Mouse (Mus musculus) MEL (cell line): ENCODE results near the gene Mfsd4b5.

Experiments used
- CHD1 ChIP-seq: IDR thresholded peaks from 2 replicates; pipeline ENCODE4 v1.6.1; 2012; ENCODE audit warnings: low read depth, mild to moderate bottlenecking, inconsistent platforms, low read length, improper control_type of control experiment
- CHD2 ChIP-seq: IDR thresholded peaks from 2 replicates; pipeline ENCODE4 v1.6.1; 2011; ENCODE audit warnings: low read length, improper control_type of control experiment
- CTCF ChIP-seq, 3 experiments: IDR thresholded peaks in 2 of 3; conservative IDR thresholded peaks in 1 of 3; 2 replicates each; pipeline ENCODE4 v1.5.1; 2011 to 2012; ENCODE audit warnings: low read length in 3 of 3, low read depth in 2 of 3, mild to moderate bottlenecking in 2 of 3, improper control_type of control experiment in 1 of 3, inconsistent platforms in 1 of 3, mixed read lengths in 1 of 3, moderate library complexity in 1 of 3; ENCODE audit not compliant: control insufficient read depth in 1 of 3, insufficient read depth in 1 of 3, poor library complexity in 1 of 3, severe bottlenecking in 1 of 3
- E2F4 ChIP-seq: IDR thresholded peaks from 2 replicates; pipeline ENCODE4 v1.6.1; 2011; ENCODE audit warnings: low read depth, low read length, improper control_type of control experiment, borderline replicate concordance
- EP300 ChIP-seq, 2 experiments: IDR thresholded peaks; 2 replicates each; pipeline ENCODE4 v1.6.1; 2011; ENCODE audit warnings: improper control_type of control experiment in 2 of 2, low read length in 2 of 2, low read depth in 1 of 2, mild to moderate bottlenecking in 1 of 2
- GABPA ChIP-seq: IDR thresholded peaks from 2 replicates; pipeline ENCODE4 v1.6.1; 2012; ENCODE audit warnings: low read depth, mild to moderate bottlenecking, inconsistent platforms, low read length, improper control_type of control experiment, moderate library complexity
- HCFC1 ChIP-seq: IDR thresholded peaks from 2 replicates; pipeline ENCODE4 v1.6.1; 2012; ENCODE audit warnings: low read depth, mild to moderate bottlenecking, inconsistent platforms, low read length, improper control_type of control experiment, moderate library complexity
- JUND ChIP-seq: IDR thresholded peaks from 2 replicates; pipeline ENCODE4 v1.6.1; 2011; ENCODE audit warnings: low read depth, mild to moderate bottlenecking, improper control_type of control experiment, low read length
- POLR2A ChIP-seq, 2 experiments: IDR thresholded peaks; 2 replicates each; pipeline ENCODE4 v1.6.1; 2011 to 2012; ENCODE audit warnings: low read length in 2 of 2, mild to moderate bottlenecking in 2 of 2, control low read depth in 1 of 2, improper control_type of control experiment in 1 of 2, low read depth in 1 of 2, moderate library complexity in 1 of 2; ENCODE audit not compliant: control insufficient read depth in 1 of 2, insufficient read depth in 1 of 2, poor library complexity in 1 of 2
- SIN3A ChIP-seq: IDR thresholded peaks from 2 replicates; pipeline ENCODE4 v1.6.1; 2012; ENCODE audit warnings: low read length, improper control_type of control experiment, inconsistent platforms
- UBTF ChIP-seq: IDR thresholded peaks from 2 replicates; pipeline ENCODE4 v1.6.1; 2012; ENCODE audit warnings: low read depth, mild to moderate bottlenecking, inconsistent platforms, low read length, improper control_type of control experiment, moderate library complexity, borderline replicate concordance; ENCODE audit not compliant: insufficient read depth
- ZKSCAN1 ChIP-seq: IDR thresholded peaks from 2 replicates; pipeline ENCODE4 v1.6.1; 2012; ENCODE audit warnings: low read depth, mild to moderate bottlenecking, inconsistent platforms, low read length, improper control_type of control experiment, moderate library complexity
- ZMIZ1 ChIP-seq: IDR thresholded peaks from 2 replicates; pipeline ENCODE4 v1.6.1; 2012; ENCODE audit warnings: low read depth, mild to moderate bottlenecking, inconsistent platforms, low read length, improper control_type of control experiment, moderate library complexity

GRCm38 (mm10) chr10:39961906-39962305, 24.5 kb downstream of the Mfsd4b5 start:
- no peak for TF ChIP-seq CHD2
- no peak for TF ChIP-seq E2F4
- TF ChIP-seq GABPA, result no peak
- no peak for TF ChIP-seq CTCF (IDR thresholded peaks at IDR 0.05 in 2 of 3, conservative IDR thresholded peaks at IDR 0.05 in 1 of 3; ENCODE audit: control insufficient read depth in 1 of 3, insufficient read depth in 1 of 3, low read depth in 2 of 3, low read length in 3 of 3, poor library complexity in 1 of 3, severe bottlenecking in 1 of 3)
- TF ChIP-seq POLR2A (IDR thresholded peaks at IDR 0.05; ENCODE audit: control insufficient read depth in 1 of 2, insufficient read depth in 1 of 2, low read depth in 1 of 2, low read length in 2 of 2, poor library complexity in 1 of 2), result no peak
- peak; percentile 58 to 65; a peak in 3 of 4 replicates for TF ChIP-seq EP300 (IDR thresholded peaks at IDR 0.05; ENCODE audit: low read depth in 1 of 2, low read length in 2 of 2)
- no peak for TF ChIP-seq HCFC1
- TF ChIP-seq ZKSCAN1, result no peak
- no peak for TF ChIP-seq CHD1
- no peak for TF ChIP-seq JUND
- TF ChIP-seq SIN3A, result no peak
- no peak for TF ChIP-seq UBTF
- TF ChIP-seq ZMIZ1, result no peak
